Mouse (Mus musculus): Measurements from ENCODE around the gene Rnf38. TPM values are rescaled to one million over a fixed set of nuclear protein-coding genes. Genes with fewer than 3 reads are reported as not detected.

Rnf38 gene
- total RNA-seq, 2 experiments from 2014 or later: 12.3 to 17.1 TPM

Small RNA genes lying within 50 kb of the gene (microRNA-seq; reads per million reads assigned to microRNA genes)
- gene Mir5106: not detected

Other genes with a start within 250 kb of the Rnf38 start
- 10 to 100 TPM; 48.4 to 58.3 TPM for gene Clta, start 229.3 kb downstream of the Rnf38 start, total RNA-seq (2021)
- 10 to 100 TPM in 1 of 2 experiments, 1 to 10 TPM in 1; 9.5 to 12.4 TPM for gene Gne, start 149.6 kb downstream of the Rnf38 start, total RNA-seq (2021)
- gene Melk, start 67.1 kb upstream of the Rnf38 start, total RNA-seq (2021): not detected

Measured in gastrocnemius, adult 18-20 months (tissue).